Mouse (Mus musculus): ENCODE data around the gene Dio3. TPM values are rescaled to one million over a fixed set of nuclear protein-coding genes. Genes with fewer than 3 reads are reported as not detected.

Dio3 gene
- polyA plus RNA-seq, 1 experiment from 2014 or later = 1.1 TPM

- Histone ChIP-seq H3K4me1 (no peaks in the 10 kb centered on the region), H3K9ac (no peak overlapping the region), H3K27me3 (peaks cover 94% of the 10 kb centered on the region), H3K27ac (no peak overlapping the region), H3K9me3 (no peaks in the 10 kb centered on the region), H3K4me3 (no peak overlapping the region), H3K4me2 (replicated peaks) (no peak overlapping the region), H3K36me3 (no peaks in the 10 kb centered on the region)
- no peak for ATAC-seq (ENCODE audit: low FRiP score, low read depth)
- 81% methylated on average over 3 of the region's 3 CpGs for WGBS
Observed at GRCm38 (mm10) chr12:110268226-110268625, 10.6 kb upstream of the Dio3 start.

- Histone ChIP-seq H3K27ac (no peak overlapping the region), H3K4me1 (no peaks in the 10 kb centered on the region), H3K4me2 (replicated peaks) (no peak overlapping the region), H3K9ac (no peak overlapping the region), H3K36me3 (no peaks in the 10 kb centered on the region), H3K27me3 (peaks cover 94% of the 10 kb centered on the region), H3K9me3 (no peaks in the 10 kb centered on the region), H3K4me3 (no peak overlapping the region)
- WGBS = 78% methylated on average over 4 of the region's 4 CpGs
- ATAC-seq (ENCODE audit: low FRiP score, low read depth) = no peak
Observed at GRCm38 (mm10) chr12:110269686-110270085, 9.2 kb upstream of the Dio3 start.

- 47% methylated on average over 1 of the region's 1 CpGs for WGBS
Observed at GRCm38 (mm10) chr12:110276034-110276433, 2.8 kb upstream of the Dio3 start.

GRCm38 (mm10) chr12:110277259-110277964 is 1.5 kb upstream of the Dio3 start:
- no peak for ATAC-seq (ENCODE audit: low FRiP score, low read depth)
- no peak overlapping the region for H3K9ac ChIP-seq
- WGBS = 2% methylated on average over 33 of the region's 33 CpGs

More at GRCm38 (mm10) chr12:110276034-110276433, 2.8 kb upstream of the Dio3 start:
- no peak overlapping the region for H3K4me3 ChIP-seq
- no peak overlapping the region for H3K4me2 ChIP-seq (replicated peaks)
- H3K9me3 ChIP-seq = no peaks in the 10 kb centered on the region
- ATAC-seq (ENCODE audit: low FRiP score, low read depth) = no peak
- no peak overlapping the region for H3K27ac ChIP-seq
- peaks cover 99% of the 10 kb centered on the region for H3K27me3 ChIP-seq
- no peak overlapping the region for H3K9ac ChIP-seq
- H3K36me3 ChIP-seq = no peaks in the 10 kb centered on the region
- peaks cover 22% of the 10 kb centered on the region for H3K4me1 ChIP-seq

GRCm38 (mm10) chr12:110277965-110278307 is 932 bp upstream of the Dio3 start:
- H3K4me2 ChIP-seq (replicated peaks) = peak overlapping the region; percentile 80
- H3K9me3 ChIP-seq = no peaks in the 10 kb centered on the region
- no peak overlapping the region for H3K27ac ChIP-seq
- H3K9ac ChIP-seq = peak overlapping the region; percentile 55
- H3K4me1 ChIP-seq = peaks cover 24% of the 10 kb centered on the region
- ATAC-seq (ENCODE audit: low FRiP score, low read depth) = no peak
- H3K36me3 ChIP-seq = no peaks in the 10 kb centered on the region
- peaks cover 100% of the 10 kb centered on the region for H3K27me3 ChIP-seq
- under 1% methylated on average over 46 of the region's 58 CpGs for WGBS
- peak overlapping the region; percentile 50 for H3K4me3 ChIP-seq

More at GRCm38 (mm10) chr12:110277259-110277964, 1.5 kb upstream of the Dio3 start:
- peak overlapping the region; percentile 50 for H3K4me3 ChIP-seq
- H3K36me3 ChIP-seq = no peaks in the 10 kb centered on the region
- H3K4me1 ChIP-seq = peaks cover 23% of the 10 kb centered on the region
- H3K4me2 ChIP-seq (replicated peaks) = peak overlapping the region; percentile 80
- no peak overlapping the region for H3K27ac ChIP-seq
- no peaks in the 10 kb centered on the region for H3K9me3 ChIP-seq
- peaks cover 100% of the 10 kb centered on the region for H3K27me3 ChIP-seq

GRCm38 (mm10) chr12:110280373-110280772 is 1.5 kb downstream of the Dio3 start:
- H3K9me3 ChIP-seq = no peaks in the 10 kb centered on the region
- H3K27me3 ChIP-seq = peaks cover 100% of the 10 kb centered on the region
- ATAC-seq (ENCODE audit: low FRiP score, low read depth) = no peak
- no peak overlapping the region for H3K27ac ChIP-seq
- WGBS = under 1% methylated on average over 22 of the region's 22 CpGs
- no peak overlapping the region for H3K4me2 ChIP-seq (replicated peaks)
- H3K9ac ChIP-seq = no peak overlapping the region
- H3K36me3 ChIP-seq = no peaks in the 10 kb centered on the region
- H3K4me3 ChIP-seq = no peak overlapping the region
- H3K4me1 ChIP-seq = peaks cover 31% of the 10 kb centered on the region

GRCm38 (mm10) chr12:110283792-110284191 is 4.9 kb downstream of the Dio3 start:
- no peak for ATAC-seq (ENCODE audit: low FRiP score, low read depth)
- Histone ChIP-seq H3K36me3 (no peaks in the 10 kb centered on the region), H3K4me3 (no peak overlapping the region), H3K9me3 (no peaks in the 10 kb centered on the region), H3K4me1 (peaks cover 21% of the 10 kb centered on the region), H3K4me2 (replicated peaks) (no peak overlapping the region), H3K9ac (no peak overlapping the region), H3K27me3 (peaks cover 97% of the 10 kb centered on the region), H3K27ac (no peak overlapping the region)
- WGBS = 11% methylated on average over 4 of the region's 4 CpGs

GRCm38 (mm10) chr12:110292816-110293215 is 13.9 kb downstream of the Dio3 start:
- H3K27ac ChIP-seq = no peak overlapping the region
- H3K4me3 ChIP-seq = no peak overlapping the region
- H3K9ac ChIP-seq = no peak overlapping the region
- H3K4me1 ChIP-seq = no peaks in the 10 kb centered on the region
- 85% methylated on average over 5 of the region's 5 CpGs for WGBS
- peaks cover 96% of the 10 kb centered on the region for H3K27me3 ChIP-seq
- H3K9me3 ChIP-seq = no peaks in the 10 kb centered on the region
- ATAC-seq (ENCODE audit: low FRiP score, low read depth) = no peak
- H3K36me3 ChIP-seq = no peaks in the 10 kb centered on the region
- H3K4me2 ChIP-seq (replicated peaks) = no peak overlapping the region

GRCm38 (mm10) chr12:110294891-110295290 is 16.0 kb downstream of the Dio3 start:
- Histone ChIP-seq H3K9me3 (no peaks in the 10 kb centered on the region), H3K4me3 (no peak overlapping the region), H3K27ac (no peak overlapping the region), H3K27me3 (peaks cover 97% of the 10 kb centered on the region), H3K9ac (no peak overlapping the region), H3K4me2 (replicated peaks) (no peak overlapping the region), H3K4me1 (peaks cover 11% of the 10 kb centered on the region), H3K36me3 (no peaks in the 10 kb centered on the region)
- 71% methylated on average over 16 of the region's 16 CpGs for WGBS
- no peak for ATAC-seq (ENCODE audit: low FRiP score, low read depth)

GRCm38 (mm10) chr12:110298653-110299052 is 19.8 kb downstream of the Dio3 start:
- H3K27ac ChIP-seq = no peak overlapping the region
- 12% methylated on average over 11 of the region's 11 CpGs for WGBS
- no peaks in the 10 kb centered on the region for H3K36me3 ChIP-seq
- peak; percentile 69; the same call in 1 of the 2 replicates for ATAC-seq (ENCODE audit: low FRiP score, low read depth)
- 0 out of 2 replicates have a peak, but pooled peaks cover 8% of the 10 kb centered on the region for H3K9me3 ChIP-seq
- H3K27me3 ChIP-seq = peaks cover 87% of the 10 kb centered on the region
- peak overlapping the region; percentile 30; the same call in 1 of the 2 replicates for H3K4me2 ChIP-seq (replicated peaks)
- no peak overlapping the region for H3K4me3 ChIP-seq
- peaks cover 11% of the 10 kb centered on the region for H3K4me1 ChIP-seq
- no peak overlapping the region for H3K9ac ChIP-seq

- Histone ChIP-seq H3K36me3 (no peaks in the 10 kb centered on the region), H3K9ac (no peak overlapping the region), H3K4me3 (no peak overlapping the region), H3K4me1 (no peaks in the 10 kb centered on the region), H3K27me3 (no peaks in the 10 kb centered on the region; the same call in 1 of the 2 replicates), H3K27ac (no peak overlapping the region), H3K9me3 (peaks cover 16% of the 10 kb centered on the region; the same call in 1 of the 2 replicates), H3K4me2 (replicated peaks) (no peak overlapping the region)
- 89% methylated on average over 27 of the region's 27 CpGs for WGBS
- no peak for ATAC-seq (ENCODE audit: low FRiP score, low read depth)
Observed at GRCm38 (mm10) chr12:110319696-110320095, 40.8 kb downstream of the Dio3 start.

Measured in limb, embryonic 13.5 days (tissue).